Mouse (Mus musculus): Measurements from ENCODE around the gene Gss.
"Not testable (repeated sequence)": the region's sequence is repeated elsewhere in the genome, so short reads cannot be mapped to it uniquely, and the experiment has no call there.

Gss gene

GRCm38 (mm10) chr2:155562209-155562608 lies 30.4 kb downstream of the Gss start:
- peaks cover 49% of the 10 kb centered on the region for H3K4me1 ChIP-seq (replicated peaks; ENCODE audit: low read depth, low read length)
- TF ChIP-seq NANOG (IDR thresholded peaks at IDR 0.05; ENCODE audit: borderline replicate concordance, low read length): no peak
- no peak for TF ChIP-seq POU5F1 (IDR thresholded peaks at IDR 0.05; ENCODE audit: borderline replicate concordance, low read length)
- TF ChIP-seq CTCF (conservative IDR thresholded peaks at IDR 0.05; ENCODE audit: low read length): no peak
- H3K9me3 ChIP-seq (ENCODE audit: low read length): peaks cover 13% of the 10 kb centered on the region; the same call in 1 of the 2 replicates
- no peaks in the 10 kb centered on the region for H3K27me3 ChIP-seq (ENCODE audit: insufficient read depth, low read length)
- peaks cover 52% of the 10 kb centered on the region for H3K36me3 ChIP-seq (ENCODE audit: insufficient read depth, low read length)
- no peak overlapping the region for H3K4me3 ChIP-seq (replicated peaks; ENCODE audit: low read length)

- H3K4me1 ChIP-seq (replicated peaks; ENCODE audit: low read depth, low read length): peaks cover 17% of the 10 kb centered on the region
Measured at GRCm38 (mm10) chr2:155554426-155554985, 38.1 kb downstream of the Gss start.

GRCm38 (mm10) chr2:155552949-155553354 lies 39.7 kb downstream of the Gss start:
- Histone ChIP-seq H3K4me1 (replicated peaks; ENCODE audit: low read depth, low read length) (peaks cover 17% of the 10 kb centered on the region), H3K9me3 (ENCODE audit: low read length) (no peaks in the 10 kb centered on the region), H3K4me3 (replicated peaks; ENCODE audit: low read length) (no peak overlapping the region), H3K27me3 (ENCODE audit: insufficient read depth, low read length) (0 out of 2 replicates have a peak, but pooled peaks cover 2% of the 10 kb centered on the region), H3K36me3 (ENCODE audit: insufficient read depth, low read length) (no peaks in the 10 kb centered on the region)
- TF ChIP-seq CTCF (conservative IDR thresholded peaks at IDR 0.05; ENCODE audit: low read length): no peak
- no peak for TF ChIP-seq NANOG (IDR thresholded peaks at IDR 0.05; ENCODE audit: borderline replicate concordance, low read length)
- TF ChIP-seq POU5F1 (IDR thresholded peaks at IDR 0.05; ENCODE audit: borderline replicate concordance, low read length): no peak

More at GRCm38 (mm10) chr2:155554426-155554985, 38.1 kb downstream of the Gss start:
- no peak for TF ChIP-seq NANOG (IDR thresholded peaks at IDR 0.05; ENCODE audit: borderline replicate concordance, low read length)
- Histone ChIP-seq H3K27me3 (ENCODE audit: insufficient read depth, low read length) (0 out of 2 replicates have a peak, but pooled peaks cover 2% of the 10 kb centered on the region), H3K9me3 (ENCODE audit: low read length) (no peaks in the 10 kb centered on the region), H3K36me3 (ENCODE audit: insufficient read depth, low read length) (no peaks in the 10 kb centered on the region), H3K4me3 (replicated peaks; ENCODE audit: low read length) (no peak overlapping the region)

GRCm38 (mm10) chr2:155552336-155552735 lies 40.3 kb downstream of the Gss start:
- H3K9me3 ChIP-seq (ENCODE audit: low read length): no peaks in the 10 kb centered on the region
- TF ChIP-seq CTCF (conservative IDR thresholded peaks at IDR 0.05; ENCODE audit: low read length): no peak
- TF ChIP-seq POU5F1 (IDR thresholded peaks at IDR 0.05; ENCODE audit: borderline replicate concordance, low read length): no peak
- TF ChIP-seq NANOG (IDR thresholded peaks at IDR 0.05; ENCODE audit: borderline replicate concordance, low read length): no peak
- 0 out of 2 replicates have a peak, but pooled peaks cover 2% of the 10 kb centered on the region for H3K27me3 ChIP-seq (ENCODE audit: insufficient read depth, low read length)
- H3K4me3 ChIP-seq (replicated peaks; ENCODE audit: low read length): no peak overlapping the region
- no peaks in the 10 kb centered on the region for H3K36me3 ChIP-seq (ENCODE audit: insufficient read depth, low read length)
- H3K4me1 ChIP-seq (replicated peaks; ENCODE audit: low read depth, low read length): peaks cover 14% of the 10 kb centered on the region

- H3K36me3 ChIP-seq (ENCODE audit: insufficient read depth, low read length): no peaks in the 10 kb centered on the region
- H3K4me1 ChIP-seq (replicated peaks; ENCODE audit: low read depth, low read length): 0 out of 2 replicates have a peak, but pooled peaks cover 4% of the 10 kb centered on the region
- TF ChIP-seq POU5F1 (IDR thresholded peaks at IDR 0.05; ENCODE audit: borderline replicate concordance, low read length): no peak
- no peak for TF ChIP-seq CTCF (conservative IDR thresholded peaks at IDR 0.05; ENCODE audit: low read length)
- TF ChIP-seq NANOG (IDR thresholded peaks at IDR 0.05; ENCODE audit: borderline replicate concordance, low read length): no peak
Measured at GRCm38 (mm10) chr2:155546955-155547354, 45.7 kb downstream of the Gss start.

GRCm38 (mm10) chr2:155540822-155541458 lies 51.7 kb downstream of the Gss start:
- Histone ChIP-seq H3K4me1 (replicated peaks; ENCODE audit: low read depth, low read length) (0 out of 2 replicates have a peak, but pooled peaks cover 4% of the 10 kb centered on the region), H3K9me3 (ENCODE audit: low read length) (no peaks in the 10 kb centered on the region), H3K4me3 (replicated peaks; ENCODE audit: low read length) (no peak overlapping the region), H3K27me3 (ENCODE audit: insufficient read depth, low read length) (no peaks in the 10 kb centered on the region; the same call in 1 of the 2 replicates), H3K36me3 (ENCODE audit: insufficient read depth, low read length) (no peaks in the 10 kb centered on the region)
- TF ChIP-seq NANOG (IDR thresholded peaks at IDR 0.05; ENCODE audit: borderline replicate concordance, low read length): no peak
- TF ChIP-seq CTCF (conservative IDR thresholded peaks at IDR 0.05; ENCODE audit: low read length): no peak
- no peak for TF ChIP-seq POU5F1 (IDR thresholded peaks at IDR 0.05; ENCODE audit: borderline replicate concordance, low read length)

More at GRCm38 (mm10) chr2:155546955-155547354, 45.7 kb downstream of the Gss start:
- no peaks in the 10 kb centered on the region for H3K9me3 ChIP-seq (ENCODE audit: low read length)
- no peak overlapping the region for H3K4me3 ChIP-seq (replicated peaks; ENCODE audit: low read length)
- no peaks in the 10 kb centered on the region; the same call in 1 of the 2 replicates for H3K27me3 ChIP-seq (ENCODE audit: insufficient read depth, low read length)

GRCm38 (mm10) chr2:155539696-155540095 lies 52.9 kb downstream of the Gss start:
- H3K4me1 ChIP-seq (replicated peaks; ENCODE audit: low read depth, low read length): no peaks in the 10 kb centered on the region
- H3K27me3 ChIP-seq (ENCODE audit: insufficient read depth, low read length): no peaks in the 10 kb centered on the region; the same call in 1 of the 2 replicates
- TF ChIP-seq NANOG (IDR thresholded peaks at IDR 0.05; ENCODE audit: borderline replicate concordance, low read length) (no peak), CTCF (conservative IDR thresholded peaks at IDR 0.05; ENCODE audit: low read length) (no peak), POU5F1 (IDR thresholded peaks at IDR 0.05; ENCODE audit: borderline replicate concordance, low read length) (no peak)
- H3K36me3 ChIP-seq (ENCODE audit: insufficient read depth, low read length): no peaks in the 10 kb centered on the region
- H3K4me3 ChIP-seq (replicated peaks; ENCODE audit: low read length): no peak overlapping the region
- no peaks in the 10 kb centered on the region for H3K9me3 ChIP-seq (ENCODE audit: low read length)

GRCm38 (mm10) chr2:155538463-155539057 lies 54.0 kb downstream of the Gss start:
- H3K36me3 ChIP-seq (ENCODE audit: insufficient read depth, low read length); H3K27me3 ChIP-seq (ENCODE audit: insufficient read depth, low read length); H3K4me1 ChIP-seq (replicated peaks; ENCODE audit: low read depth, low read length); H3K9me3 ChIP-seq (ENCODE audit: low read length); H3K4me3 ChIP-seq (replicated peaks; ENCODE audit: low read length): not testable (repeated sequence)

All from E14TG2a.4 (cell line).